Mouse (Mus musculus): ENCODE results near the gene Chrdl1.

Gene Chrdl1

GRCm38 (mm10) chrX:143393791-143394369 lies at the start of gene Chrdl1:
Chrdl1 (minus strand) TSS chrX:143394262.
- no peak for DNase-seq (ENCODE audit: low read depth, low spot score)

GRCm38 (mm10) chrX:143442638-143443037 lies 48.6 kb upstream of the Chrdl1 start:
- no peak for DNase-seq (ENCODE audit: low read depth, low spot score)

GRCm38 (mm10) chrX:143404601-143405000 lies 10.5 kb upstream of the Chrdl1 start:
- DNase-seq (ENCODE audit: low read depth, low spot score) = no peak

GRCm38 (mm10) chrX:143366256-143366959 lies 27.7 kb downstream of the Chrdl1 start:
- no peak for DNase-seq (ENCODE audit: low read depth, low spot score)

GRCm38 (mm10) chrX:143347227-143347626 lies 46.8 kb downstream of the Chrdl1 start:
- no peak for DNase-seq (ENCODE audit: low read depth, low spot score)

GRCm38 (mm10) chrX:143346739-143347138 lies 47.3 kb downstream of the Chrdl1 start:
- no peak for DNase-seq (ENCODE audit: low read depth, low spot score)

- no peak for DNase-seq (ENCODE audit: low read depth, low spot score)
Observed at GRCm38 (mm10) chrX:143344509-143345495, 49.3 kb downstream of the Chrdl1 start.

GRCm38 (mm10) chrX:143338156-143338555 lies 55.9 kb downstream of the Chrdl1 start:
- no peak for DNase-seq (ENCODE audit: low read depth, low spot score)

GRCm38 (mm10) chrX:143337561-143337960 lies 56.5 kb downstream of the Chrdl1 start:
- no peak for DNase-seq (ENCODE audit: low read depth, low spot score)

GRCm38 (mm10) chrX:143336661-143337060 lies 57.4 kb downstream of the Chrdl1 start:
- DNase-seq (ENCODE audit: low read depth, low spot score) = no peak

GRCm38 (mm10) chrX:143335846-143336245 lies 58.2 kb downstream of the Chrdl1 start:
- DNase-seq (ENCODE audit: low read depth, low spot score) = no peak

GRCm38 (mm10) chrX:143313166-143313565 lies 80.9 kb downstream of the Chrdl1 start:
- no peak for DNase-seq (ENCODE audit: low read depth, low spot score)

GRCm38 (mm10) chrX:143294726-143295125 lies 99.3 kb downstream of the Chrdl1 start:
- no peak for DNase-seq (ENCODE audit: low read depth, low spot score)

GRCm38 (mm10) chrX:143275202-143275601 lies 118.9 kb downstream of the Chrdl1 start:
- no peak for DNase-seq (ENCODE audit: low read depth, low spot score)

GRCm38 (mm10) chrX:143250709-143251108 lies 143.4 kb downstream of the Chrdl1 start:
- DNase-seq (ENCODE audit: low read depth, low spot score) = no peak
